Mouse (Mus musculus) gastrocnemius, postnatal 14 days (tissue): Measurements from ENCODE around the gene Omg. TPM values are rescaled to one million over a fixed set of nuclear protein-coding genes. Genes with fewer than 3 reads are reported as not detected.

ENCODE experiments used
- DNase-seq: peaks from one replicate; pipeline ENCODE4 v3.0.0; 2021; ENCODE audit warnings: mixed read lengths
- intact Hi-C: fragments of 180-260 bp; cut with DNase I; formaldehyde crosslinking; loops from one replicate; pipeline ENCODE4 v1.15.1; 2025; ENCODE audit warnings: low total_unique reads
- total RNA-seq, 2 experiments: library from RNA; stranded (reverse); gene quantifications; 2 replicates each; pipeline ENCODE4 v1.2.3; 2021

Omg gene
- total RNA-seq, 2 experiments from 2014 or later = not detected

GRCm38 (mm10) chr11:79519878-79520291 is 16.0 kb upstream of the Omg start:
- intact Hi-C loops = no loop called here
- DNase-seq = no peak

- intact Hi-C loops = no loop called here
- DNase-seq = no peak
Observed at GRCm38 (mm10) chr11:79519299-79519698, 15.4 kb upstream of the Omg start.

- intact Hi-C loops = no loop called here
- no peak for DNase-seq
Observed at GRCm38 (mm10) chr11:79515798-79516197, 11.9 kb upstream of the Omg start.

- intact Hi-C loops = no loop called here
- no peak for DNase-seq
Observed at GRCm38 (mm10) chr11:79515331-79515730, 11.4 kb upstream of the Omg start.

- DNase-seq = no peak
- intact Hi-C loops = no loop called here
Observed at GRCm38 (mm10) chr11:79511970-79512369, 8.1 kb upstream of the Omg start.

- intact Hi-C loops = no loop called here
Observed at GRCm38 (mm10) chr11:79504506-79504905, 622 bp upstream of the Omg start.

GRCm38 (mm10) chr11:79502917-79503316 is 967 bp downstream of the Omg start:
- intact Hi-C loops = no loop called here
- DNase-seq = no peak

More at GRCm38 (mm10) chr11:79504506-79504905, 622 bp upstream of the Omg start:
- DNase-seq = no peak

- intact Hi-C loops = no loop called here
- DNase-seq = no peak
Observed at GRCm38 (mm10) chr11:79494976-79495800, 8.7 kb downstream of the Omg start.

- no peak for DNase-seq
- intact Hi-C loops = no loop called here
Observed at GRCm38 (mm10) chr11:79484721-79485120, 19.2 kb downstream of the Omg start.

GRCm38 (mm10) chr11:79483876-79484528 is 19.9 kb downstream of the Omg start:
- intact Hi-C loops = no loop called here
- no peak for DNase-seq

- DNase-seq = no peak
- intact Hi-C loops = no loop called here
Observed at GRCm38 (mm10) chr11:79483392-79483791, 20.5 kb downstream of the Omg start.

GRCm38 (mm10) chr11:79468097-79468496 is 35.8 kb downstream of the Omg start:
- intact Hi-C loops = no loop called here

GRCm38 (mm10) chr11:79460756-79461450 is 43.0 kb downstream of the Omg start:
- DNase-seq = no peak
- intact Hi-C loops = no loop called here

More at GRCm38 (mm10) chr11:79468097-79468496, 35.8 kb downstream of the Omg start:
- no peak for DNase-seq

GRCm38 (mm10) chr11:79459846-79460245 is 44.0 kb downstream of the Omg start:
- no peak for DNase-seq
- intact Hi-C loops = no loop called here

- intact Hi-C loops = no loop called here
- DNase-seq = no peak
Observed at GRCm38 (mm10) chr11:79457928-79458327, 46.0 kb downstream of the Omg start.

- DNase-seq = no peak
- intact Hi-C loops = no loop called here
Observed at GRCm38 (mm10) chr11:79452966-79453365, 50.9 kb downstream of the Omg start.
